Comparison of ENCODE assay signal across 9 mouse cellular contexts in the genomic region with DNA sequence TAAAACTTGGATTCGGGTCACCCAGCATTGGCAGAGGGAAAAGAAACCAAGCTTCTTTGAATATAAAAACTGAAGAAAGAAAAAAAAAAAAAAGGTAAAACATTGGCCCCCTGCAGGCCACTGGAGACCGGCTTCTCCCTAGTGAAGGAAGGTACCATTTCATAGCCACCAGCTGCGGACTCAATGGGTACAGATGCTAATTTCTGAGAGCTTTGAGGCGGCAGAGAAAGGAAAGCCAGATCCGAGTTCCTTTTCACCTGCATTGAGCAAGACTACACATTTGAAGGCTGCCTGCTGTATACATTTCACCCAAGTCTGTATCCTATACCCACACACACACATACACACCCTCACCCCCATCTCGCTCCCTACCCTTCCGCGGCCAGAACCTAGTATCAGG. TPM values are rescaled to one million over a fixed set of nuclear protein-coding genes. Genes with fewer than 3 reads are reported as not detected.
A peak's percentile ranks its signal among the peaks of the same experiment; 100 is the strongest.
DNase-seq lines count a peak whose midpoint lies in the region; ATAC-seq and TF ChIP-seq lines count a peak whose summit lies in the region.
"Had no signal": no experiment of that assay in that cellular context is flagged by ENCODE, and none has a peak within 500 bp of the region (broad histone marks: within the 10 kb centered on the region; RNA-seq: fewer than 3 reads in every experiment).

No protein-coding gene starts in this region.

- no peaks in the 10 kb centered on the region for H3K36me3 ChIP-seq in intestine, postnatal 0 days (ENCODE audit: control insufficient read depth, insufficient read depth)
- H3K36me3 ChIP-seq in intestine, embryonic 16.5 days (ENCODE audit: control insufficient read depth, insufficient read depth, low read length), result no peaks in the 10 kb centered on the region
- no peaks in the 10 kb centered on the region for H3K36me3 ChIP-seq in hindbrain, embryonic 10.5 days
- H3K36me3 ChIP-seq in midbrain, embryonic 14.5 days (ENCODE audit: control insufficient read depth, insufficient read depth, low read length), result no peaks in the 10 kb centered on the region

- H3K9ac ChIP-seq in intestine, postnatal 0 days (ENCODE audit: low read depth, low read length), result no peak overlapping the region
- H3K9ac ChIP-seq in intestine, embryonic 16.5 days (ENCODE audit: low read depth, low read length), result no peak overlapping the region
- H3K9ac ChIP-seq in midbrain, embryonic 14.5 days (replicated peaks; ENCODE audit: low read length), result peak overlapping the region; percentile 24; the same call in 1 of the 2 replicates

- no peak overlapping the region for H3K27ac ChIP-seq in intestine, postnatal 0 days (ENCODE audit: low read depth, low read length)
- H3K27ac ChIP-seq in intestine, embryonic 16.5 days (ENCODE audit: low read length), result no peak overlapping the region
- H3K27ac ChIP-seq in cortical plate, adult 2 months (ENCODE audit: insufficient read depth, low read length), result peak overlapping the region; percentile 88
- peak overlapping the region; percentile 98; the same call in 1 of the 2 replicates for H3K27ac ChIP-seq in hindbrain, embryonic 10.5 days
- peak overlapping the region; percentile 65; the same call in 1 of the 2 replicates for H3K27ac ChIP-seq in midbrain, embryonic 14.5 days (replicated peaks; ENCODE audit: low read depth, low read length)

- no peak overlapping the region for H3K4me3 ChIP-seq in intestine, postnatal 0 days (ENCODE audit: low read depth, low read length)
- no peak overlapping the region for H3K4me3 ChIP-seq in intestine, embryonic 16.5 days (ENCODE audit: low read length)
- H3K4me3 ChIP-seq in cortical plate, adult 2 months (ENCODE audit: insufficient read depth, low read length), result peak overlapping the region; percentile 28; the same call in 1 of the 2 replicates
- H3K4me3 ChIP-seq in hindbrain, embryonic 10.5 days, result peak overlapping the region; percentile 37
- peak overlapping the region; percentile 17; the same call in 1 of the 2 replicates for H3K4me3 ChIP-seq in midbrain, embryonic 14.5 days (replicated peaks; ENCODE audit: low read depth, low read length)

- H3K9me3 ChIP-seq in intestine, postnatal 0 days (ENCODE audit: control insufficient read depth), result no peaks in the 10 kb centered on the region
- H3K9me3 ChIP-seq in intestine, embryonic 16.5 days (ENCODE audit: control insufficient read depth, low read length), result no peaks in the 10 kb centered on the region
- H3K9me3 ChIP-seq in hindbrain, embryonic 10.5 days, result no peaks in the 10 kb centered on the region
- H3K9me3 ChIP-seq in midbrain, embryonic 14.5 days (ENCODE audit: control insufficient read depth, low read length), result no peaks in the 10 kb centered on the region

- no peak for TF ChIP-seq POLR2A in cortical plate, adult 2 months (IDR thresholded peaks at IDR 0.05; ENCODE audit: extremely low read depth, insufficient read depth, low read length)

- no peak for DNase-seq in hindbrain, embryonic 10.5 days (ENCODE audit: low spot score)
- DNase-seq in midbrain, embryonic 14.5 days, result no peak
- DNase-seq in urinary bladder, postnatal 25 days (ENCODE audit: low spot score), result no peak
- DNase-seq in layer of hippocampus, adult 9-10 months (ENCODE audit: low spot score), result no peak
- DNase-seq in testis, postnatal 10 days (ENCODE audit: low spot score), result no peak
- DNase-seq: kidney, postnatal 36 days had no signal

- TF ChIP-seq CTCF in intestine, postnatal 0 days (IDR thresholded peaks at IDR 0.05; ENCODE audit: low read depth), result 0 out of 2 replicates have a peak, but pooled peaks have one; percentile 9
- TF ChIP-seq CTCF in cortical plate, adult 2 months (IDR thresholded peaks at IDR 0.05; ENCODE audit: extremely low read depth, insufficient read depth, low read length), result no peak

- 0 out of 2 replicates have a peak, but pooled peaks cover 7% of the 10 kb centered on the region for H3K4me1 ChIP-seq in intestine, postnatal 0 days (replicated peaks; ENCODE audit: control insufficient read depth, insufficient read depth, low read length)
- peaks cover 37% of the 10 kb centered on the region for H3K4me1 ChIP-seq in intestine, embryonic 16.5 days (ENCODE audit: control insufficient read depth, insufficient read depth, low read length)
- H3K4me1 ChIP-seq in cortical plate, adult 2 months (ENCODE audit: control insufficient read depth, insufficient read depth, low read length), result peaks cover 4% of the 10 kb centered on the region
- peaks cover 99% of the 10 kb centered on the region for H3K4me1 ChIP-seq in hindbrain, embryonic 10.5 days (replicated peaks)
- peaks cover 98% of the 10 kb centered on the region for H3K4me1 ChIP-seq in midbrain, embryonic 14.5 days (ENCODE audit: control insufficient read depth, insufficient read depth, low read length)

- 80% methylated on average over 8 of the region's 8 CpGs for WGBS in intestine, postnatal 0 days
- WGBS in intestine, embryonic 16.5 days, result 56% methylated on average over 8 of the region's 8 CpGs
- WGBS in hindbrain, embryonic 10.5 days, result 10% methylated on average over 8 of the region's 8 CpGs
- 20% methylated on average over 8 of the region's 8 CpGs for WGBS in midbrain, embryonic 14.5 days

- no peak overlapping the region for H3K4me2 ChIP-seq in intestine, postnatal 0 days (replicated peaks; ENCODE audit: low read depth)
- no peak overlapping the region for H3K4me2 ChIP-seq in intestine, embryonic 16.5 days (ENCODE audit: low read depth, low read length)
- H3K4me2 ChIP-seq in midbrain, embryonic 14.5 days (ENCODE audit: low read length), result peak overlapping the region; percentile 47

- ATAC-seq in intestine, postnatal 0 days, result no peak
- ATAC-seq in intestine, embryonic 16.5 days, result no peak
- no peak for ATAC-seq in midbrain, embryonic 14.5 days (ENCODE audit: low FRiP score, low TSS enrichment)

- H3K27me3 ChIP-seq in intestine, postnatal 0 days (replicated peaks; ENCODE audit: control insufficient read depth, insufficient read depth, low read length), result no peaks in the 10 kb centered on the region
- no peaks in the 10 kb centered on the region for H3K27me3 ChIP-seq in intestine, embryonic 16.5 days (replicated peaks; ENCODE audit: control insufficient read depth, insufficient read depth, low read length)
- peaks cover 70% of the 10 kb centered on the region for H3K27me3 ChIP-seq in hindbrain, embryonic 10.5 days (ENCODE audit: insufficient read depth, poor library complexity, severe bottlenecking)
- no peaks in the 10 kb centered on the region; the same call in 1 of the 2 replicates for H3K27me3 ChIP-seq in midbrain, embryonic 14.5 days (ENCODE audit: control insufficient read depth, insufficient read depth, low read length)

RNA-seq across cellular contexts. Expression of a gene that starts 26.3 kb away (rescaled TPM):
- 5.2 TPM in 2 replicates for polyA plus RNA-seq in intestine, postnatal 0 days (2015; fragmentation: Nextera tagmentation; extraction: Ambion mirVana)
- 3.4 and 5.5 TPM in 2 replicates for polyA plus RNA-seq in intestine, embryonic 16.5 days (2015; fragmentation: Nextera tagmentation; extraction: Ambion mirVana)
- 23.9 and 27.2 TPM in 2 replicates for polyA plus RNA-seq in cortical plate, adult 2 months (2012; rRNA removed)
- 3.0 and 3.3 TPM in 2 replicates for polyA plus RNA-seq in hindbrain, embryonic 10.5 days (2016; fragmentation: Nextera tagmentation; extraction: Ambion mirVana)
- 38.4 and 43.3 TPM in 2 replicates for polyA plus RNA-seq in midbrain, embryonic 14.5 days (2014; fragmentation: Nextera tagmentation; extraction: Ambion mirVana)

Comparison
In these comparisons a context has a peak if more than half of its experiments do, and no peak if none do; other contexts are left out.
1. H3K27ac ChIP-seq: peak in cortical plate, adult 2 months (single experiment), hindbrain, embryonic 10.5 days (single experiment) and midbrain, embryonic 14.5 days (single experiment); none in intestine, postnatal 0 days (single experiment) and intestine, embryonic 16.5 days (single experiment).
2. H3K4me3 ChIP-seq: peak in cortical plate, adult 2 months (single experiment), hindbrain, embryonic 10.5 days (single experiment) and midbrain, embryonic 14.5 days (single experiment); none in intestine, postnatal 0 days (single experiment) and intestine, embryonic 16.5 days (single experiment).